Mouse (Mus musculus): ENCODE measurements around the gene Hsd17b3.

DNA sequence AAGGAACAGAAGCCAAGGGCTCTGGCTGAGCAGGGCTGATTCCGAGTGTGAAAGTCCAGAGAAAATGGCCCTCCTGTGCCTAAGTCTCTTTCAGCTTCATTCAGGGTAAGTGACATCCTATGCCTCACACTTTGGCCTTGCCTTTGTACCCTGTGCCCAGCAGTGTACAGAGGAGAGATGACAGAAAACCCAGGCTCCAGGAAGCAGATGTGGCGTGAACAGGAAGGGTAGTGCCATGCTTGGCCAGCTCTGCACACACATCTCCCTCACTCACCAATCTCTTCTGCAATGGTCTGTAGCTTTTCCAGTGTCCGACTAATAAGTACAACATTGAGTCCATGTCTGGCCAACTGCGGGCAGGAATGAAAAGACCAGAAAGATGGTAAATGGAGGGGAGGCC, 13.0 kb downstream of the Hsd17b3 start:
- TF ChIP-seq CTCF (IDR thresholded peaks at IDR 0.05; ENCODE audit: control insufficient read depth, insufficient read depth, insufficient replicate concordance, low read depth, low read length) (no peak), POLR2A (IDR thresholded peaks at IDR 0.05; ENCODE audit: control insufficient read depth, low read depth, low read length) (no peak)

Data from testis, adult 2 months (tissue).